Mouse (Mus musculus) forelimb bud, embryonic 11.5 days (tissue): ENCODE data around the gene Nek6.

Experiments used
- DNase-seq: peaks from one replicate; pipeline ENCODE4 v3.0.0-alpha.2; 2012; ENCODE audit warnings: low read depth, low spot score

Gene Nek6

DNA sequence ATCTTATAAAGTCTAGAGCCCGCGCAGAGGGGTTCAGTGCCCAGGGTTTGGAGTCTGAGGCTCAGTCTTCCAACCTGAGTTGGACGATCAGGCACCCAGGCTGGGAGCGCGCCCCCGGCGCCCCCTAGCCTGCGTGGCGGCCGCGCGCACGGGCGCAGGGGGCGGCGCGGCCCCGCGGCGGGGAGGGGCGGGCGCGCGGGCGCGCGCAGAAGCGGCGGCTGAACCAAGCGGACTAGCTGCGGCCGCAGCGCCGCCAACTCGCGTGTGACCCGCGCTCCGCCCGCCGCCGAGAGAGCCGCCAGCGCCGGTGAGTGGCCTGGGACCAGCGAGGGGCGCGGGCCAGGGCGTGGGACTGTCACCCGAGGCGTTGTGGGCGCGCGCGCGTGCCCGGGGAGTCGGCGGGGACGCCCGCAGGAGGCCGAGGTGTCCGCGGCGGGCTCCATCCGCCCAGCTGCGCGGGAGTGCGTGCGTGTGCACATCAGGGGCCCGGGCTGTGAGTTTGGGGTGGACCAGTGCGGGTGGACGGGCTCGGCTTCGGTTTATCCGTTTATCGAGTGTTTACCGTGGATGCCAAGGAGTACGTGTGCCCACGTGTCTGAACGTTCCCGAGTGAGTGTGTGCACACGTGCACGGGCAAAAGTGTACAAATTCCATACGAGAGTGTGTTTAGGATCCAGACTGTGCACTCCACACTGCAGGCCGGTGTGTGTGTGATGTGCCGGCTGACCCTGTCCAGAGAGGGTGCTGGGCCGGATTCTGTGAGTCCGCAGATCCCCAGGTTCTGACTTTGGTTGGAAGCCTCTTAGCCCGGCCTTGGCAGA lies at the start of gene Nek6:
Gene Nek6 (plus strand): TSS at position 157 of the 821 bp plus-strand sequence.
- peak; percentile 51 for DNase-seq

DNA sequence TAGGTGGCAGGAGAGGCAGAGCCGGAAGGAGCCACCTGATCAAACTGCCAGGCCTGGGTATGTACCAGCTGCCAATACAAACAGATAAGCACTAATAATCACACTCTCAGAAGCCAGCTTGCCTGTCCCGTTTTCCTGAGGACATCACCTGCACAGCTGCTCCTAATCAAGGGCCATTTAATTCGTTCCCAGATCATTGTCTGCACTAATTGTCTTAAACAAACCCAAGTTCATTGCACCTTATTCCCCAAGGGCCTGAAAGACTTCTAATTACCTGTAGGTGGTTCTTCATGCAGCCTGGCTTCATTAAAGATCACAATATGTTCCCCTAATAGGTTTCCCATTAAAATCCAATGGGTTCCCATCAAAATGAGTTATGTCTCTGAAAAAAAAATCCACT lies 49.1 kb upstream of the Nek6 start:
- DNase-seq: no peak

DNA sequence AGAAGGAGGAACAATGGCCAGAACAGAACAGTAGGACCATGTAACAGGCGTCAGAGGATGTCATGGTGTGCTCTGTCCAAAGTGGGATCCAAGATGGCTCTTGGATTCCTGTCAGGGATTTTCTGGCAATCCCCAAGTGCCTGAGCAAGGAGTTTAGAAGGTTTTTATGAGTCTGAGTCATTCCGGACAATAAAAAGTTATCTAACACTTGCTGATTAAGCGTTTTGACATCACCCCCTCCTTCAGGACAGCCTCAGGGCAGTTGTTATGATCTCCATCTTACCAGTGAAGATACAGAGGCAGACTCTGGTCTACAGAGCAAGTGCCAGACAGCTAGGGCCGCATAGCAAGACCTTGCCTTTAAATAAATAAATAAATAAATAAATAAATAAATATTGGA lies 42.6 kb upstream of the Nek6 start:
- DNase-seq: no peak

DNA sequence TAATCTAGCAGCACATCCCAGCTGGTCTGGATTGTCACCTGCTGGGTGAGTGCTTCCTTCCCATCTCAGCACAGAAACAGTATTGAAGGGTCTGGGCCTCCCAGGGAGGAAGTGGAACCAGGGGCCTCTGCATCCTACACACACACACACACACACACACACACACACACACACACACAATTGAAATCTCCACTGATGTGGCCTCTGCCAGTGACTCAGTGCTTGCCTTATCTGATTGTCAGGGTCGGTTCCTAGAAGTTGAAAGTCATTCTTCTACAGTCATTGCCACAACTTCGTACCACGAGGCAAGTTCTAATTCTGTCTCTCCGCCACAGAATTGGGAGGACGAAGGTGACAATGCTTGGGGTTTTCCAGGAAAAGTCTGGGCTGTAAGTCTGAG lies 39.7 kb upstream of the Nek6 start:
- DNase-seq: no peak

DNA sequence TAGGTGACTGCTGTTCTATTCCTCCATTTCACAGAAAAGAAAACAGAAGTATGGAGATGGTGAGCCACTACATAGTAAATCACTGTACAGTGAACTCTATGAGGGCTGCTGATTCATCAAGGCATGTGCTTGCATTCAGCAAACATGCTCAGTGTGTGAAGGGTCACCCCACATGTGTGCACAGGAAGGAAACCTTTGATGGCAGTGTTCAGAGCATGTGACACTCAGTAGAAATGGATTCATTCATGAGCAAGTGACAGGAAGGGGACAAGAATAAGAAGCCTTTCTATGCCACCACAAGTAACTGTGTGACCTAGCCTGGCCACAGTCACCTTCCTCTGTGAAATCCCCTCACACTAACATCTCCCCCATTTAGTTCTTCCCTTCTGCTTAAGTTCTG lies 38.6 kb upstream of the Nek6 start:
- no peak for DNase-seq

DNA sequence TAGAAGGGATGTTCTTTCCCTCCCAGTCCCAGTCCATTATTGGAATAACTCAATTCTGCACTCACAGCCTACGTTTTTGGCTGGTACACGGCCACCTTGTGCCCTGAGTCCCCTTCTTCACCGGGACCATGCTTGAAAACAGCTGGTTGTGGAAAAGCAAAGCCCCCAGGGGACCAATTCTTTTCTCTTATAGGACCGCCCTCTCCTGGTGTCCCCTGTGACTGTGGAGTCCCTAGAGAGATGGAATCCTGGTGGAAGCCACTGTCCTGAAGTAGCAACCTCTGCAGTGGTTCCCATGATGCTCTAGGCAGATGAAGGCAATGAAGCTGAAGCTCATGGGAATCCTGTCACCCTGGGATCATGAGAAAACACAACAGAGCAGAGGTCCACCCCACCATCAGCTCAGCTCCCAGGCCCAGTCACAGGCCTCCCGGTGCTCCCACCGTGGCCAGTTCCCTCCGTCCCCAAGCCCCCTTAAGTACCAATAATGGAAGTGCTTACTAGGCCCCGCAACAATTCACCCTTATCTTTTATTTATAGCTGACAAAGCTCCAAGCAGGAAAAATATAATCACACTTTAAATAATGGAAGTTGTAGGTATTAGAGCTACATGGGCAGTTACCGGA lies 34.5 kb upstream of the Nek6 start:
- DNase-seq: no peak

DNA sequence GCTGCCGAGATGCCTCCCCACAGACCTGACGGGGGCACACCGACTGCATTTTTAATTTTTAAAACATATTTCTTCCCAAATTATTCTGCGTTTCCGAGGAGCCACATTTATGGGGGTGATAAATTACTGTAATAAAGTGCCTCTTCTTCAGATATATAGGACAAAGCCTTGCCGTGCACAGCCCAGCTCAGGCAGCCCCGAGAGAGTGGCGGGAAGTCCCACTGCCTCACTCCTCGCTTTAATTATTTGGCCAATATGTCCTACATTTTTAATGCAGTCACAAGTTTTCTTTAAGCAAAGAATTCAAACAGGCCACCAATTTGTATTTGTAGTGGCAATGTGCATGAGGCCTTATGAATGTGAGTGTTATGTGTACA lies 34.0 kb upstream of the Nek6 start:
- DNase-seq: no peak

DNA sequence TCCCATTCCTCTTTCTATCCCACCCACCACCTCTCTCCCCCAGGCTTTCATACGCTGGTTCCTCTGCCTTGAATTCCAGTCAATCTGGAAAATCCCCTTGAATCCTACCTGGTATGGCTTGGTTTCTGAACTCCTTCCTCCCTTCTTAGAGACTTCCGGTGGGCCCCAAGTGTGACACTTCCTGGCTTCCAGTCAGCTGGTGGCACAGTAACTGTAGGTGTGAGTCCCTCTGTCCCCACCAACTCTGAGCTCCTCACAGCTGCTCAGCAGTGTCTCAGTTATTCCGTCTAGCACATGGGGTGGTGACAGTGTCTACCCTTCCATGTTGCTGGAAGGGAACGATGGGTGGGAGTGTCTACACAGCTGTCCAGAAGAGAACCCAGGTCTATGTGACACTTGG lies 32.8 kb upstream of the Nek6 start:
- DNase-seq: no peak

DNA sequence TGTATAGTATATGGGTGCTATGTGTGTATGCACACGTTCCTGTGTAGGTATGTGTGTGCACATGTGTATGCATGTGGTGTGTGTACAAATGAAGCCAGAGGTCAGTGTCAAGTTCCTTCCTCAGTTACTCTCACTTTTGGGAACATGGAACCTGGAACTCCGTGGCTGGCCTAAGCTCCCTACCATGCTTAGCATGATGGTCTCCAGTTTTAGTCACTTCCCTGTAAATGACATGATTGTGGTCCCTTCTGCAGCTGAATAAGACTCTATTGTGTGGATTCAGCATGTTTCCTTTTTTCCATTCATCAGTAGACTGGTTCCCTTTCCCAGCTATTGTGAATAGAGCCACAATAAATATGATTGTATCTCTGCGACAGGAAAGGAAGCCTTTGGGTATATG lies 31.9 kb upstream of the Nek6 start:
- no peak for DNase-seq

DNA sequence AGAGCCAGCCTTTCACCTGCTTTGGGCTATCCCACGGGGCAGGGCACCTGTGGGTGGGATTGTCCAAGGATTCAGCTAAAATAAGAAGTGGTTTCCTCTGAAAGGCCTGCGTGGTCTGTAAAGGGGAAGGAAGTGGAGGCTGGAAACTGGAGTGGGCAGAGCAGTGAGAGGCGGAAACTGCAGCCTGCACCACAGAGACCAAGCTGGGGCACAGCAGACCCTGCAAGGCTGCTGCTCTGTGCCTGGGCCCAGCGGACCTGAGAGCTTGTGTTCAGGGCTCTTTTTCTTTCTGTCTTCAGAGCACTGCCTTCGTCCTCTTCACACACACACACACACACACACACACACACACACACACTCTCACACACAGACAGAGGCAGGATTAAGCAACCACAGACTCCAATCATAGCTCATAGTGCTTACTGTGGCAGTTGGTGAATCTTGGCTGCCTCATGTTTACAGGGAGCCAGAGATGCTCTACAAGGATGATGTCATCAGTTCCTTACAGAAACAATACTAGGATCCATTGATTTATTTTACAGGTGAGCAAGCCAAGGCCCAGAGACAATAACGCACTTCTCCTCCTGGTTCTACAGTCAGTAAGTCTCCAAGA lies 30.2 kb upstream of the Nek6 start:
- DNase-seq: no peak

DNA sequence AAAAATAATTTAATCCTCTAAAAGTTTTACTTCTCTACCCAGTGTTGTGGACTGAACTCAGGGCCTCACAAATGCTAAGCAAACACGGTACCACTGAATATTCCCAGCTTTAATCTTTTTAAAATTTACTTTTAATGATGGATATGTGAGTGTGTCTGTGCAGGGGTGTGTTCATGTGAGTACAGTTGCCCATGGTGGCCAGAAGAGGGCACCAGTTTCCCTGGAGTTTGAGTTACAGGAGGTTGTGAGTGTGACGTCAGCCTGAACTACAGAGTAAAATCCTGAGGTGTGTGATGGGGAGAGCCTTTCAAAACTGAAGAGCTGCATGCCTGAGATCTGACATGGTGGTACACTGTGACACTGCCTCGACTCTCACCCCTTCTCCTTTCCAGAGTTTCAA lies 29.3 kb upstream of the Nek6 start:
- no peak for DNase-seq

DNA sequence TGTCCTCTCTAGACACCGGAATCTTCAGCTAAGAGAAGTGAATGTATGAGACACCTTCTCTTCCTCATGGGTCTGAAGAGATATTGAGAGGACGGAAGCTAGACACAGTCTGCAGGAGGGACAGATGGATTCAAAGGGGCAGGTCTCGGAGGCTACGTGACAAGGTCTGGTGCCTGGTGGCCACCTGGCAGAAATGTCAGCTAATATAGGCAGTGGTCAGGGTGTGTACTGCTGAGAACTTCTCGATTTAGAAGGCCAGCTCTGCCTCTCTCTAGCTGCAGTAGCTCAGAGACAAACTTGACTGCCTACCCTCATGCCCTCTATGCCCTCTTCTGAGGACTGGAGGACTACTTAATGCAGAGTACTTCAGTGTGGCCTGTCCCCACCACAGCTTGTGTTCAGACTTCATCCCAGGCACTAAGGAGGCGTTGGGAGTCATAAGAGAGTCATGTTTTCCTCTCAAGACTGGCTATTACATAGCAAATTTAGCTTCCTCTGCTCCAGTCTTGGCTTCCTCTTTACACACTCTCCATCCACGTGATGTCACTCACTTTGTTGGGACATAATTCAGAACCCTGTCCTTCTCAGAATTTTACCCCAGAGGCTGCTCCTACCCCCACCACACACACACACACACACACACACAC lies 28.3 kb upstream of the Nek6 start:
- no peak for DNase-seq

DNA sequence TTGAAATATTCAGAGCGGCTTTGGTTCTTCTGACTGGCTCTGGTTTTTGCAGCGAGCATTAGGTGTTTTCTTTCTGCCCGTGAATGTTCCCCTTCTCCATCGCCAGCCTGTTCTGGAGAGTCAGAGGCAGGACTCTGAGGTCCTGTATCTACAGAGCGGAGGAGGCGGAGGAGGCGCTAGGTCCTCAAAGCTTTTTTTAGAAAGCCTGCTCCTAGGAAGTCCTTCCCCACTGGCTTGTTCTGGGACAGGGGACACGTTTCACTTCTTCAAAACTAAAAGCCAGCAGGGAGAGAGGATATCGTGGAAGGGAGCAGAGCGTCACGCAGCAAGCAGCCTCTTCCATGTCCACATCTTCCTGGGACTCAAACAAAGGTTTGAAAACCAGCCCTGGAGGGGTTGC lies 26.9 kb upstream of the Nek6 start:
- DNase-seq: no peak

DNA sequence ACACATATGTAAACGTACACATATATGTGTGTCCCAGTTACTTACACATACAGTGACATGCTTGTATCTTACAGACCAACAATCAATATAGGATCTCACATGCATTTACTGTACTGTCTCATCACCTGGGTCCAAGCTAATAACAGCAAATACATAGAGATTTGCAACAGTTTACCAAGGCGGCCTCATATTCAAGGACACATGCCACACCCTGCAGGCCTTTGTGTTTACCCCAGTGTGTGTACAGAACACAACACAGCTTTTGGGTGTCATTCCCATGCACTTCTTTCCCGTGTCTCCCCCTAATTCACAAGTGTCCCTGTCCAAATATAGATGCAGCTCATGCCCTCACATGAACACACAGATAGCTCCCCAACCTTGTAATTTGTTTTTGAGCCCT lies 26.0 kb upstream of the Nek6 start:
- no peak for DNase-seq

DNA sequence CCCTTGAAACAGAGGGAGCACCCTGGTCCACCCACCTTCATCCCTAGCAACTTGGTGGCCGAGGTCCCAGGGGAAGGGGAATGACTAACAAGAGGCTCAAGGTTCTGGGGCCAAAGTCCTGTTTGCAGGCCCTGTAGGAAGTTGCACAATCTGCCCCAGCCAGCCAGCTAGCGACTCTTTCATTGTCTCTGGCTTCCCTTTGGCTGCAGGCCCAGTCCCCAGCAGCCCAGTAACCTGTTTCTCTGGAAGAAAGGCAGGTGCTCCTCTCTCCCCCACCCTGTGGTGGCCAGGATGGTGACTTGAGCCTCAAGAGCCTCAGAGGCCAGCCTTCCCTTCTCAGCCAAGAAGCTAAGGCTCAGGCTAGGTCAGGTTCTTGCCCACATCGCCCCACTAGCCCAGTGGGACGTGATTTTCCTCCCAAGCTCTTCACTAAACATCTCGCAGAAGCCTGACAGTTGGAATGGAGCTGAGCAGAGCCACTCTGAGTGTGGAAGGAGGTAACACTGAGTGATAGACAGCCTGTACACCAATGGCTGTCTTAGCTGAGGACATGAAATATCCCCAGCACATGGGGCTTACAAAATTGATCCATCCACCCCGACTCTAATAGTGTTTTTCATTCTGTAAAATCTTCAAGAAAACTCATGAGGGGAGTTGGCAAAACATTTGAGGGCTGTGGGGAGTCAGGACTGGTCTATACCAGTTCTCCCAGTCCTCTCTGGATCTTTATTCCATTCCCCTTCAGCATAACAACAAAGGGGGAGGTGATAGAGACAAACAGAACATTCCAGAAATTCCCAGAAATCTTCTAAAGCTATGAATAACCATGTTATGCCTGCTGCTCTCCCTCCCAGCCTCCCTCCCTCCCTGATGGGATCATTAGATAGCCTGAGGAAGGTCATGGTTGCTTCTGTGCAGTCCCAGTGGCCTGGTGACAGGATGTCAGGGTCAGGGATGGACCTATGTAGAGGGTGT lies 25.2 kb upstream of the Nek6 start:
- no peak for DNase-seq

DNA sequence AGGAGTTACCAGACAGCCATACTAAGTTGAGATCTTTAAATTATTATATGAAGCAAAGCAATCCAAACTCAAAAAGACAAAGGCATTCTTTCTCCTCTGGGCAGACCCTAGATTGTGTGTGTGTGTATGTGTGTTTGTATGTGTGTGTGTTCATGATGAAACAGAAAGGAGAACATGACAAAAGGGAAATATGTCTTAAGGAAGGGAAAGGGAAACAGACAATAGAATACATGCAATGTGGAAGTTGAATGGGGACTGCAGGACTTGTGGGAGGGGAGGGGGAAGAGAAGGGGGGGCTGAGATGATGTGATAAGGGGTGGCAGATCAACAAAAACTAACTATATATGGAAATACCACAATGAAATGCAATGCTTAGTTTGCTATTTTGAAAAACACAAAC lies 13.8 kb upstream of the Nek6 start:
- DNase-seq: no peak

DNA sequence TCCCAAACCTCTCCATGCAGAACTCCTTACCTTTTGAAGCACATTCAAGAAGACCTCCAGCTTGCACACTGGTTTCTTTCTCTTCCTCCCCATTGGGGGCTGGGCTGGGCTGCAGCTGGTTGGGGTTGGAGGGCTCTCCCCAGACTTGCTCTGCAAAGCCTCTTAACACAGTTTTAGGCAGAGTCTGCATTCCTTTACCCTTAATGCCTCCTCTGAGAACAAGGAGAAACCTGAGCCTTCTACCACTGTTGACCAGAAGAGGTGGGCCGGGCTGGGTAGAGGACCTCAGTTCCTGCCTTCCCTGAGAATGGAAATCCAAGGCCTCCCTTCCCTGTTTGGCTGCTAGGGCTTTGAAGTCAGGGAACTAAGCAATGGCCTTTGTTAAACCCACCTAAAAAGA lies 9.8 kb upstream of the Nek6 start:
- DNase-seq: peak; percentile 48

DNA sequence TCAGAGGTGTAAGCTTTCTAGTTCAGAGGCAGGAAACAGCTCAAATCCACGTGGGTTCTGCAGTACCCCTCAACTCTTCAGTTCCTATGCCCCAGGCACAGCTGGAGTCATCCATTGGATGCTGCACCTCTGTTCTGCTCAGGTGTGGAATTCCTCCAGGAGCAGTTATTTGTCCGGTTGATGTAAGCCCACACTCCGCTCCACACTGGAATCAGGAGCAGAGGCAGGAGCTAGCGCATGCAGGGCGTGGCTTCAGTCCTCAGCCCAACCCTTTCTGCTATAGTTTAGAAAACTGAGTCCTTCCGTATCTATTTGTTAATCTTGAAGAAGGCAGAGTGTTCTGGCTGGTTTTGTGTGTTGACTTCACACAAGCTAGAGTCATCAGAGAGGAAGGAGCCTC lies 9.3 kb upstream of the Nek6 start:
- DNase-seq: no peak

DNA sequence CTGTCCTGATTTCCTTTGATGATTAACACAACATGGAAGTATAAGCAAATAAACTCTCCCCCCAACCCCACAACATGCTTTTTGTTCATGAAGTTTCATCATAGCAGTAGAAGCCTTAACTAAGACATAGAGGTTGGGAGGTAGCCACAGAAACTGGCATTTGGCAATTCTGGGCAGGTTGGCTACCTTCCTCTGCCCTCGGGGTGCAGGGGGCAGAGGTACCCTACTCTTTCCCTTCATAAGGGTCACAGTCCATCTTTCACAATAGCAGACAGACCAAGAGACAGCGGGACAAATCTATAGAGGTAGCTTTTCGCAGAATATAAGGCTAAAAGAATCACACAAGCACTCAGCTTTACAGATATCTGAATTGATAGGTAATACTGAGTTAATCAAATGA lies 8.7 kb upstream of the Nek6 start:
- DNase-seq: no peak

DNA sequence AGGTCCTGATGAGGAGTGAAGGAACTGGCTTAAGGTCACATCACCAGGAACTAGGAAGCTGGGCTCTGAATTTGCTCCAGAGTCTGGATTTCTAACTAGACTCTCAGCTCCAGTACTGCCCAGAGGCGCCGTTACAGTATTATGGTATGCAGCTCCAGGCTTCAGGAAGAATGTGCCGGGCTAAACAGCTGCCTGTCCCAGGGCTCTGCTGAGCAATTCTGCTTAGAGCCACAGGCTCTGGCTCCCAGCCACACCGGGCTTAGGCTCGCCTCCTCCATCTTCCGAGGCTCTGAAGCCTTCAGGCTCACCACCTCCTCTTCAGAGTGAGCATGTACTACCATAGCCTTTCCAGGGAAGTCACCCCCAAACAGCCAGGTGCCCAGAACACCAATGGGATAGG lies 7.1 kb upstream of the Nek6 start:
- no peak for DNase-seq

DNA sequence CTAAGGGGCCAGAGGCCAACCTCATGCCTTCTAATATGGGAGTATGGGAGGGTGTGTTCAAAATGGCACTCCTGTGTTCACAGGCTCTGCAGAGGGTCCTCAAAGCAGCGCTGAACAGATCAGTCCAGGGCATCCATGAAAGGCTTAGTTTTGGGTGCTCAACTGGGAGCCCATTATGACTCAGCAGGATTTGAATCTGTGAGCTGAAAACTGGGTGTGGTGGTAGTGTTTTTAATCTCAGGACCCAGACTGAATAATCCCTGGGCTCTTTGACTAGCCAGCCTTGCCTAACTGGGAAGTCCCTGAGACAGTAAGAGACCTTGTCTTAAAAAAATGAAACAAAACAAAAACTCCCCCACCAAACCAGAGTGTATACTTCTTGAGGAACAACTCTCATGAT lies 4.3 kb upstream of the Nek6 start:
- DNase-seq: no peak
